Mouse (Mus musculus): Measurements from ENCODE around the gene Gm20509.

GRCm38 (mm10) chr9:73130529-73130928 is 28.3 kb downstream of the Gm20509 start:
- no peak for TF ChIP-seq POLR2A (IDR thresholded peaks at IDR 0.05; ENCODE audit: borderline replicate concordance, low read depth, low read length)
- no peak for TF ChIP-seq CTCF (IDR thresholded peaks at IDR 0.05; ENCODE audit: low read depth, low read length)
